Mouse (Mus musculus): ENCODE data around the gene Gda. TPM values are rescaled to one million over a fixed set of nuclear protein-coding genes. Genes with fewer than 3 reads are reported as not detected.

Gene Gda
- polyA plus RNA-seq, 1 experiment from 2014 or later, result 0.15 TPM

DNA sequence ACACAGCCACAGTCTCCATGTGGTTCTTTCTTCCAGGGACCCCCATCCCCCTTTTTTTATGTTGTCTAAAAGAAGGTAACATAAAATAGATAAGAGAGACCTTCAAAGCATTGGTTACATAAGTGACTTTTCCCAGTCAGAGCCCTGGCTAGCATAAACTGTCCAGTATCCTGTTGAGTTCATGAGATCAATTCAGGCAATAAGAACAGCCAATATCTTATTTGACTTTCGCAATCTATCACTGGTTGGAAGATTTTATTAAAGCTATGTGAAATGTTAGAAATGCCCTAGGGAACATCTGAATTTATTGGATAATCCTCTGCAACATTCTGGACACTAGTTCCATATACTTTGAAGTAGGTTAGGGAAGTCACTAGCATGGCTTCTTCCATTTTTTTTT, 7.8 kb upstream of the Gda start:
- Histone ChIP-seq H3K27ac (replicated peaks) (no peak overlapping the region), H3K27me3 (replicated peaks; ENCODE audit: low read depth, poor library complexity, severe bottlenecking) (no peaks in the 10 kb centered on the region), H3K4me1 (no peaks in the 10 kb centered on the region), H3K9me3 (no peaks in the 10 kb centered on the region), H3K36me3 (replicated peaks) (no peaks in the 10 kb centered on the region), H3K4me3 (no peak overlapping the region)
- DNase-seq (ENCODE audit: low spot score), result no peak
- 97% methylated on average over 1 of the region's 1 CpGs for WGBS

DNA sequence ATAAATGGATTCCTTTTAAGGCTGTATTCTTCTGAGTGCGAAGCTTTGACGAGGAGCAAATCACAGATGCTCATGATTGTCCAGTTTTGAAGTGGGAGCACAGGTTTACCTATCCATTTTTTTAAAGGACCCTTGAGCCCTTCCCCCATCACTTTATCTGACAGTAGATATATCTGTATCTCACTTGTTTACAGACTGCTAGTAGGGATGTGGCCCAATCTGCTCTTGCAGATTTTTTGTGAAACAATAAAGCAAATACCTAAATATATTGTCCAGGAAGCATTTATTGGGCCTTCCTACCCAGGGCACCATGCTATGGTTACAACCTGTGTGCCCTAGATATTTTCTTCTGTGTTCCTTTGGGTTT, 6.8 kb upstream of the Gda start:
- no peaks in the 10 kb centered on the region for H3K36me3 ChIP-seq (replicated peaks)
- WGBS, result 83% methylated on average over 2 of the region's 2 CpGs
- no peak overlapping the region for H3K4me3 ChIP-seq
- no peaks in the 10 kb centered on the region for H3K9me3 ChIP-seq
- no peak for DNase-seq (ENCODE audit: low spot score)
- no peaks in the 10 kb centered on the region for H3K4me1 ChIP-seq
- H3K27me3 ChIP-seq (replicated peaks; ENCODE audit: low read depth, poor library complexity, severe bottlenecking), result no peaks in the 10 kb centered on the region
- no peak overlapping the region for H3K27ac ChIP-seq (replicated peaks)

DNA sequence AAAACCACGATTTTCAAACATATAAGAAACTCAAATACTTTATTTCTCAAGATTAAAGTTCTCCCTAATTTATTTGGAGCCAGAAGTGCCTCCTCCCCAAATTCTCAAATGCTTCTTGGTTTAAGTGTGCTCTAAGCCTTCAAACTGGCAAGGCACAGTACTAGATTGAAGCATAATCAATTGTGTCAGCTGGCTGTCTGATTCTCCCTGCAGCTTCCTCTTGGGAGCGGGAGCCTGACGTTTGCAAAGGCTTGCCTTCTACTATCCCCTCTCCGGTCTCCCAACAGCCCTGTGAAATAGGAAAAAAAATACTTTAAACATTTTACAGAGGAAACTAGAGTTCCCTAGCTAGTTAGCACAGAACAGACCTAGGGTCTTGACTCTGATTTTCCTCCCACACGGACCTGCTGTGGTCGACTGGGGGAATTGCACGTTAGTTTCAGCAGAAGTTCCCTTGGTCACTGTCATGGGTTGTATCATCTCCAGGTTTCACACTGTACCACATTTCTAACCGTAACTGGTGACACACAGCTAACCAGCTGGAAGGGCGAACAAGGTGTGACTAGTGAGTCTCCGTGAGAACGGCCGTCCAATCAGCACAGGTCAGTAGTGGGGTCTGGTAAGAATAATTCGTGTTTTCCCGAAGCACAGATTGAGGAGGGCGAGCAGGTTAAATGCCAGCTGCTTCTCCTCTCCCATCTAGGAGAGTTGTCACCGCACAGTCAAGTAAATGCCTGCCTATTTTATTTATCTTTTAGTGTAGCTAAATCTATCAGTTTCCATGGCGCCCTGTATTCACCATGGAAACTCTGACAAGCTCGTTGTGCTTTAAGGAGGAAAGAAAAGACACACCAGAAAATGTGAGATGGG, 6.2 kb upstream of the Gda start:
- no peak overlapping the region for H3K27ac ChIP-seq (replicated peaks)
- H3K36me3 ChIP-seq (replicated peaks), result no peaks in the 10 kb centered on the region
- H3K4me1 ChIP-seq, result no peaks in the 10 kb centered on the region
- H3K27me3 ChIP-seq (replicated peaks; ENCODE audit: low read depth, poor library complexity, severe bottlenecking), result no peaks in the 10 kb centered on the region
- no peak for DNase-seq (ENCODE audit: low spot score)
- 79% methylated on average over 18 of the region's 18 CpGs for WGBS
- H3K4me3 ChIP-seq, result no peak overlapping the region
- H3K9me3 ChIP-seq, result no peaks in the 10 kb centered on the region

DNA sequence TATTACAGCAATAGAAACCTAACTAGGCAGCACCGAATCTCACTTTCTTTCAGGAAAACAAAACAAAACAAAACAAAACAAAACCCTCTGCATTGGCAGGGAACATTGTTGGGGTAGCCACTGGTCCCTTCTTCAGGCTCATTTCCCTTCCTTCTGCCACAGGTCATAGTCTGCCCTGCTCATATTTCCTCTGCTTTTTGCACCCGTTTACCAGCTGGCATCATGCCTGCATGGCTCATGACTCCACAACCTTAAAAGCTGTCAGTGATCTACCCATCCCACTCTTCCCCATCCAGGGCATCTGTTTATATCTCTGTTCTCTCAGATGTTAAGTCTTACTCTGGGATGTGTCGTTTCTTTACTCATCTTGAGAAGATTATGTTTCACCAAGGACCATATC, 5.3 kb upstream of the Gda start:
- no peak overlapping the region for H3K27ac ChIP-seq (replicated peaks)
- WGBS, result 78% methylated on average over 3 of the region's 3 CpGs
- no peaks in the 10 kb centered on the region for H3K9me3 ChIP-seq
- H3K36me3 ChIP-seq (replicated peaks), result no peaks in the 10 kb centered on the region
- no peaks in the 10 kb centered on the region for H3K4me1 ChIP-seq
- peaks cover 2% of the 10 kb centered on the region for H3K27me3 ChIP-seq (replicated peaks; ENCODE audit: low read depth, poor library complexity, severe bottlenecking)
- DNase-seq (ENCODE audit: low spot score), result no peak
- H3K4me3 ChIP-seq, result no peak overlapping the region

DNA sequence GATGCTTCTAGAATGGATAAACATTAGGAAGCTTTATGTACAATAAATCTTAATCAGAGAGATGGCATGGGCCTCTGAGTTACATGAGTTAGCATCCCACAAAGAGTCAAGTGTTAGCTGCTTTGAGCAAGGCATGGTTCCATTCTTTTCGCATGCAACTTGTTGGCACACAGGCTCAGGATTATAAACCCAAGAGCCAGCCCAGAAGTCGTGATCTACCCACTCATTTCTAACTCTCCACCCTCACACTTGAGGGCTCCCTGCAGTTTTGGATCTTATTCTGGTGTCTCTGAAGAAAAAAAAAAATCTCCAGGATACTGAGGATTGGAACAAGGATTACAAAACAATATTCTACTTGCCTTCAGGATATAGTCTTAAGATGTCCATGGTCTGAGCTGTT, 4.5 kb upstream of the Gda start:
- Histone ChIP-seq H3K27ac (replicated peaks) (no peak overlapping the region), H3K4me3 (no peak overlapping the region), H3K4me1 (no peaks in the 10 kb centered on the region), H3K36me3 (replicated peaks) (no peaks in the 10 kb centered on the region), H3K27me3 (replicated peaks; ENCODE audit: low read depth, poor library complexity, severe bottlenecking) (peaks cover 10% of the 10 kb centered on the region), H3K9me3 (no peaks in the 10 kb centered on the region)
- 92% methylated on average over 2 of the region's 2 CpGs for WGBS
- no peak for DNase-seq (ENCODE audit: low spot score)

DNA sequence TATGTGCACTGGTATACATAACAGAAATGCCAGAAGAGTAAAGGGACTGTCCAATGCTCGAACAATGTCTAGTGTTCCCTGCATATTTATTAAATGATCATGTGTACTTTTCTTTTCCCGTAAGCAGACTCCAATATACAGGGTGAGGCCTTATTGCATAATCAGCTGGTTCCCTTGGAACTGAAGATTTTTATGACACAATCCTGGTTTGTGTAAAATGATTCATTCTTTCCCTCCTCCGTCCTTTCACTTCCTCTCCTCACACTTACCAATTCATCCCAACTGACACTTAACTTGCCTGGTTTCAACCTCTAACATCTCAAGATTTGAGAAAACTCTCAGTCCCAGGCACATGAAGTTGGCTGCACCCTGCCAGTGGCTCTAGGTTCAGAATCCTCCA, 3.5 kb upstream of the Gda start:
- no peak for DNase-seq (ENCODE audit: low spot score)
- Histone ChIP-seq H3K4me3 (no peak overlapping the region), H3K27me3 (replicated peaks; ENCODE audit: low read depth, poor library complexity, severe bottlenecking) (peaks cover 20% of the 10 kb centered on the region), H3K4me1 (peaks cover 8% of the 10 kb centered on the region), H3K9me3 (no peaks in the 10 kb centered on the region), H3K36me3 (replicated peaks) (no peaks in the 10 kb centered on the region), H3K27ac (replicated peaks) (no peak overlapping the region)
- WGBS, result 88% methylated on average over 3 of the region's 3 CpGs

DNA sequence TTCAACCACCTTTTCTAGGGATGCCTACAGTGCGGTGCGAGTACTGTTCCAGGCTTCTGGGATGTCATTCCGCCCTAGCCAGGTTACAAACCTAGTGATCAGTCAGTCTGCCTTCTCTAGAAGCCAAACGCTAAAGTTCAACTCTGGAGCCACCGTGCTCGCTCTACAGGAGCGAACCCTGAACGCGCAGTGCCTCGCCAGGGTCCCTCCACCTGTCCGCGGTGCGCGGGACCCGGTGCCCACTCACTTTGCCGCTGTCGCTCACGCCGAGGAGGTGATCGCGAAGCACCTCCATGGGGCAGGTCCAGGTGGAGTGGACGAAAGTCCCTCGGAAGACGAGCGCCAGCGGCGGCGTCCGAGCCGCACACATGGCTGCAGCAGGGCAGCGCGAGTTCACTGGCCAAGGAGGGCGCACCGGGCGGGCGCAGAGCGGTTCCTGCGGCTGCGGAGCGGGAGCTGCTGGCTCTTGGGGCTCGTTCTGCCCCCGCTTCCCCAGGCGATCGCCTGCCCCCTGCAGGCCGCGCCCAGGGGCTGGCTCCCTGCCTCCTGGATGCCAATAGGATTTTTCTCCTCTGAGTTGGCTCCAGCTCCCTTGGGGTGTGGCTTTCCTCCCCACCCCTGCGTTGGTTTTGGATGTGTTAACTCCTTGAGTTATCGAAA, 994 bp downstream of the Gda start:
- Histone ChIP-seq H3K9me3 (0 out of 2 replicates have a peak, but pooled peaks cover 3% of the 10 kb centered on the region), H3K4me3 (peak overlapping the region; percentile 61), H3K27ac (replicated peaks) (no peak overlapping the region), H3K4me1 (peaks cover 8% of the 10 kb centered on the region), H3K36me3 (replicated peaks) (no peaks in the 10 kb centered on the region), H3K27me3 (replicated peaks; ENCODE audit: low read depth, poor library complexity, severe bottlenecking) (peaks cover 34% of the 10 kb centered on the region)
- 2% methylated on average over 48 of the region's 48 CpGs for WGBS
- peak; percentile 72 for DNase-seq (ENCODE audit: low spot score)

DNA sequence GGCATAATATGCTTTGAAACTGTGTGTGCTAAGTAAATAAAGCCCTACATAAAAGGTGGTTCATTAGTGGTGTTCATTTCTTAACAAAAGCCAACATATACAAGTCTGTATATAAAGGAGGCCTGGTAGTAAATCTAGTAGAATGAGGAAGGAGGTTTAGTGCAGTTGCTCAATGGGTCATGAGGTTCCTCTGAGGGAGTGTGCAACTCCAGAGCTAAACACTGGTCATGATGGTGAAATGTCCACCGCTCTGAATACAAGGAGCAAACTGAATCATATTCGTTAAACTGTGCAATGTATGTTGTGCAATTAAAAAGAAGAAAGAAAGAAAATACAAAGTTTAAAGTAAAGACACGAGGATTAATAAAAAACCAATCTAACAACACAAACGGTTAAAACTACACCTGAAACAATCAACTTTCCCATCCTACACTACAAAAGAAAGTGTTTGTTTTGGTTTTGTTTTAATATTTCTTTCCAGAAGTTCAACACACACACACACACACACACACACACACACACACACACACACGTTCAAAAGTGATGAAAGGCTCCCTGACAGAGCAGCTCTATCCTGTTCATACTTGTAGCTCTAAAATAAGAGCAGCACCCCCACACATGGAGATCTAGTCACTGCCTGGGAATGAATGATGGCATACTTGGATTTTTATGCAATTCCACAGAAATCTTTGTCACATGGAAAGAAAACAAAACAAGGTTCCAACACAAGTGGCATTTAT, 11.9 kb downstream of the Gda start:
- no peak for DNase-seq (ENCODE audit: low spot score)
- 84% methylated on average over 5 of the region's 5 CpGs for WGBS
- Histone ChIP-seq H3K36me3 (replicated peaks) (no peaks in the 10 kb centered on the region), H3K27me3 (replicated peaks; ENCODE audit: low read depth, poor library complexity, severe bottlenecking) (no peaks in the 10 kb centered on the region), H3K9me3 (no peaks in the 10 kb centered on the region), H3K27ac (replicated peaks) (no peak overlapping the region), H3K4me1 (no peaks in the 10 kb centered on the region), H3K4me3 (no peak overlapping the region)

DNA sequence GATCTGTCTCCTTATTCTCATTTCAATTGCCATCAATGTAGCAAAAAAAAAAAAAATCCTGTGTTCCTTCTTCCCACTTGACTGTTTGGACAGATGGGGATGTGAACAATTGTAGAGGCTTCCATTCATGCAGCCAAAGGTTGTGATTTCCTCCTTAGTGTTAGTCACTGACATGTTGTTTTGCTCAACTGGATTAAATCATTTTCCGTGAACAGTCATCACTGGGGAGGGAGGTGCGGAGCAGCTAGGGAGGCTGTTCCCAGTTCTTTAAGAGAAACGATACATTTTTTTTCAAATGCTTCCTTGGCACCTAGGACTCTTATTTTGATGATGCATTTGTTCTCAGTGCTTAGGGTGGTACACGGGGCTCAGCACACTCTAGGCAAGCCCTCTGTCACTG, 15.8 kb downstream of the Gda start:
- Histone ChIP-seq H3K27ac (replicated peaks) (no peak overlapping the region), H3K4me3 (no peak overlapping the region), H3K9me3 (no peaks in the 10 kb centered on the region), H3K36me3 (replicated peaks) (no peaks in the 10 kb centered on the region), H3K27me3 (replicated peaks; ENCODE audit: low read depth, poor library complexity, severe bottlenecking) (no peaks in the 10 kb centered on the region), H3K4me1 (no peaks in the 10 kb centered on the region)
- DNase-seq (ENCODE audit: low spot score), result no peak
- WGBS, result 80% methylated on average over 4 of the region's 4 CpGs

DNA sequence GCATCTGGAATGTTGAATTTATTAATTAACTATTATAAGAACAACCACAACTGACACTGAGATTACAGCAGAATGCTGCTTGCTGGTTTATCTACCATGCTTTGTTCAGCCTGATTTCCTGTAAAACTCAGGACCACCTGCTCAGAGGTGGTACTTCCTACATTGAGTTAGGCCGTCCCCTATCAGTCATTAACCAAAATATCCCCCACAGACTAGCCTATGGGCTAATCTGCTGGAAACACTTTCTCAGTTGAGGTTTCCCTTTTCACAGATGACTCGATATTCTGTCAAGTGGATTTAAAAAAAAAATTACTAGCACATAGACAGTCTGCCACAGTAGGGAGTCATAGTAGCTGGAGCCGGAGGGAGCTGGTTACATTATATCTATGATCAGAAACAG, 31.5 kb downstream of the Gda start:
- WGBS, result 80% methylated on average over 3 of the region's 3 CpGs

DNA sequence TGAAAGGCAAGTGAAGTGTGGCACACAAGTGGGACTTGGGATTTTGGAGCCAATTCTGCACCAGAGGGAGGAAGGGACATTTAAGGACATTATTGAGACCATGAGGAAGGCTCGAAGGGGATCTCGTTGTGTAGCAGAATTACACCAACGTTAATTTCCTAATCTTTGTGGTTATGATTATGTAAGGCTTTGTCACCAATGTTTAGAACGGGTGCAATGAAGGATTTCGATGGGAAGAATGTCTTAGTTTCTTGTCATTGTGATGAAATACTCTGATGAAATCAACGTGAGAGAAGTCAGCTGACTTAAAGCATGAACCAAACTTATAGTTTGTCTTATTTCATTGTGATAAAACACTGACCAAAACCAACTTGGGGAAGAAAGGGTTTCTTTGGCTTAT, 32.4 kb downstream of the Gda start:
- no peaks in the 10 kb centered on the region for H3K4me1 ChIP-seq
- H3K4me3 ChIP-seq, result no peak overlapping the region
- no peaks in the 10 kb centered on the region for H3K36me3 ChIP-seq (replicated peaks)
- 88% methylated on average over 6 of the region's 6 CpGs for WGBS
- H3K27ac ChIP-seq (replicated peaks), result no peak overlapping the region
- no peaks in the 10 kb centered on the region for H3K9me3 ChIP-seq
- no peaks in the 10 kb centered on the region for H3K27me3 ChIP-seq (replicated peaks; ENCODE audit: low read depth, poor library complexity, severe bottlenecking)
- DNase-seq (ENCODE audit: low spot score), result no peak

More for the DNA sequence above, 31.5 kb downstream of the Gda start:
- DNase-seq (ENCODE audit: low spot score), result no peak
- Histone ChIP-seq H3K4me3 (no peak overlapping the region), H3K27me3 (replicated peaks; ENCODE audit: low read depth, poor library complexity, severe bottlenecking) (no peaks in the 10 kb centered on the region), H3K4me1 (no peaks in the 10 kb centered on the region), H3K27ac (replicated peaks) (no peak overlapping the region), H3K36me3 (replicated peaks) (no peaks in the 10 kb centered on the region), H3K9me3 (no peaks in the 10 kb centered on the region)

DNA sequence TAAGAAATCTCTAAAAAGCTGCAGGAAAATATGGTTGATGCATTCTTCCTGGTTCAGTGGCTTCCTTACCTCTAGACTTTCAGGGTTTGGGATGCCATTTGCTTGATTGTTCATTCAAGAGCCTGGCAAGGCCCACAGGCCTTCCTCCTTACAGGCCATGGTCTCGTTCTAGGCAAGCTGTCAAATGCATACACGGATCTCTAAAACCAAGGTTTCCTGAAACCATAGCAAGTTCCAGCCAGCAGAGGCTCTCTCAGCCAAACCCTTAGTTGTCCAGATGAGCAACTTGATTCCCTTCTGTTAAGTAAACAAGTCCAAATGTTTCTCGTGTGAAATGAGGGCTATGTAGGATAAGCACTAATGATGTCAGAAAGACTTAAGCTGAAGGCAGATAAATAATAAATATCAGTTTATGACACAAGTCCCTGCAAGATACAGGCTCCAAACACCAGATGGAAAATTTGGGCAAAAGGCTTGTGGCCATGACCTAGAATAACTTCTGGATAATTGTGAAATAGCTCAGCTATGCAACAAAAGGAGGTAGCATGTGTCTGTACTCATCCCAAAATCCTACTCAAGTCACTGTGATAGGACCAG, 34.0 kb downstream of the Gda start:
- no peak for DNase-seq (ENCODE audit: low spot score)
- Histone ChIP-seq H3K4me1 (no peaks in the 10 kb centered on the region), H3K9me3 (no peaks in the 10 kb centered on the region), H3K36me3 (replicated peaks) (no peaks in the 10 kb centered on the region), H3K4me3 (no peak overlapping the region), H3K27me3 (replicated peaks; ENCODE audit: low read depth, poor library complexity, severe bottlenecking) (no peaks in the 10 kb centered on the region), H3K27ac (replicated peaks) (no peak overlapping the region)
- 62% methylated on average over 3 of the region's 3 CpGs for WGBS
